Mouse (Mus musculus) thymus, postnatal 25 days (tissue): ENCODE measurements around the gene Cplx3.
A peak's percentile ranks its signal among the peaks of the same experiment; 100 is the strongest.

Source experiments
- DNase-seq: peaks from one replicate; pipeline ENCODE4 v3.0.0; 2022

The Cplx3 gene

GRCm38 (mm10) chr9:57557215-57557614, 48.9 kb downstream of the Cplx3 start:
- DNase-seq, result no peak

- DNase-seq, result no peak
These were observed 51.3 kb downstream of the Cplx3 start for GRCm38 (mm10) chr9:57554753-57555152.

- DNase-seq, result no peak
These were observed 53.0 kb downstream of the Cplx3 start for GRCm38 (mm10) chr9:57553119-57553518.

GRCm38 (mm10) chr9:57552139-57552887, 53.8 kb downstream of the Cplx3 start, which contains the start of gene Mpi:
Mpi (minus strand) TSS chr9:57552763.
- DNase-seq, result peak; percentile 58

GRCm38 (mm10) chr9:57550126-57550862, 55.8 kb downstream of the Cplx3 start:
- DNase-seq, result no peak
